Mouse (Mus musculus): Measurements from ENCODE around the gene Pdzk1ip1. TPM values are rescaled to one million over a fixed set of nuclear protein-coding genes. Genes with fewer than 3 reads are reported as not detected.

Gene Pdzk1ip1
- polyA plus RNA-seq, 1 experiment from 2014 or later: 12.9 TPM

GRCm38 (mm10) chr4:115058317-115058761 lies 30.2 kb upstream of the Pdzk1ip1 start:
- Histone ChIP-seq H3K36me3 (no peaks in the 10 kb centered on the region), H3K27me3 (peaks cover 96% of the 10 kb centered on the region), H3K4me1 (peaks cover 23% of the 10 kb centered on the region), H3K27ac (replicated peaks) (peak overlapping the region; percentile 81), H3K4me2 (replicated peaks) (peak overlapping the region; percentile 42), H3K4me3 (peak overlapping the region; percentile 37), H3K9me3 (no peaks in the 10 kb centered on the region), H3K9ac (replicated peaks) (peak overlapping the region; percentile 47)
- under 1% methylated on average over 20 of the region's 20 CpGs for WGBS
- no peak for ATAC-seq (ENCODE audit: low FRiP score, low read depth)

- Histone ChIP-seq H3K36me3 (no peaks in the 10 kb centered on the region), H3K4me3 (peak overlapping the region; percentile 37), H3K9ac (replicated peaks) (peak overlapping the region; percentile 47), H3K27me3 (peaks cover 96% of the 10 kb centered on the region), H3K27ac (replicated peaks) (peak overlapping the region; percentile 81), H3K9me3 (no peaks in the 10 kb centered on the region), H3K4me1 (peaks cover 29% of the 10 kb centered on the region), H3K4me2 (replicated peaks) (peak overlapping the region; percentile 42)
- no peak for ATAC-seq (ENCODE audit: low FRiP score, low read depth)
- 1% methylated on average over 23 of the region's 23 CpGs for WGBS
Measured at GRCm38 (mm10) chr4:115058871-115059590, 29.5 kb upstream of the Pdzk1ip1 start.

- H3K9me3 ChIP-seq: no peaks in the 10 kb centered on the region
- H3K27me3 ChIP-seq: peaks cover 97% of the 10 kb centered on the region
- H3K4me2 ChIP-seq (replicated peaks): peak overlapping the region; percentile 42
- ATAC-seq (ENCODE audit: low FRiP score, low read depth): no peak
- H3K4me1 ChIP-seq: peaks cover 29% of the 10 kb centered on the region
- H3K9ac ChIP-seq (replicated peaks): peak overlapping the region; percentile 47
- peak overlapping the region; percentile 81 for H3K27ac ChIP-seq (replicated peaks)
- H3K36me3 ChIP-seq: no peaks in the 10 kb centered on the region
- peak overlapping the region; percentile 37 for H3K4me3 ChIP-seq
- WGBS: 2% methylated on average over 12 of the region's 12 CpGs
Measured at GRCm38 (mm10) chr4:115059871-115060270, 28.6 kb upstream of the Pdzk1ip1 start.

- Histone ChIP-seq H3K9ac (replicated peaks) (no peak overlapping the region), H3K27ac (replicated peaks) (peak overlapping the region; percentile 81), H3K36me3 (no peaks in the 10 kb centered on the region), H3K4me1 (peaks cover 29% of the 10 kb centered on the region), H3K27me3 (peaks cover 97% of the 10 kb centered on the region), H3K9me3 (no peaks in the 10 kb centered on the region), H3K4me2 (replicated peaks) (peak overlapping the region; percentile 42), H3K4me3 (peak overlapping the region; percentile 37)
- no peak for ATAC-seq (ENCODE audit: low FRiP score, low read depth)
- 16% methylated on average over 3 of the region's 3 CpGs for WGBS
Measured at GRCm38 (mm10) chr4:115060753-115061152, 27.8 kb upstream of the Pdzk1ip1 start.

GRCm38 (mm10) chr4:115062540-115062874 lies 26.0 kb upstream of the Pdzk1ip1 start:
- Histone ChIP-seq H3K9ac (replicated peaks) (peak overlapping the region; percentile 62; the same call in 1 of the 2 replicates), H3K9me3 (no peaks in the 10 kb centered on the region), H3K27me3 (peaks cover 96% of the 10 kb centered on the region), H3K4me3 (peak overlapping the region; percentile 51), H3K4me1 (peaks cover 15% of the 10 kb centered on the region), H3K4me2 (replicated peaks) (peak overlapping the region; percentile 85), H3K27ac (replicated peaks) (peak overlapping the region; percentile 44), H3K36me3 (no peaks in the 10 kb centered on the region)
- ATAC-seq (ENCODE audit: low FRiP score, low read depth): 0 out of 2 replicates have a peak, but pooled peaks have one; percentile 3
- WGBS: 2% methylated on average over 9 of the region's 9 CpGs

GRCm38 (mm10) chr4:115062875-115063517 lies 25.5 kb upstream of the Pdzk1ip1 start:
- Histone ChIP-seq H3K9ac (replicated peaks) (peak overlapping the region; percentile 62), H3K36me3 (no peaks in the 10 kb centered on the region), H3K4me1 (peaks cover 14% of the 10 kb centered on the region), H3K9me3 (no peaks in the 10 kb centered on the region), H3K4me3 (peak overlapping the region; percentile 51), H3K27me3 (peaks cover 94% of the 10 kb centered on the region), H3K27ac (replicated peaks) (peak overlapping the region; percentile 44), H3K4me2 (replicated peaks) (peak overlapping the region; percentile 85)
- WGBS: under 1% methylated on average over 56 of the region's 58 CpGs
- ATAC-seq (ENCODE audit: low FRiP score, low read depth): peak; percentile 84

GRCm38 (mm10) chr4:115063518-115064239 lies 24.8 kb upstream of the Pdzk1ip1 start:
- Histone ChIP-seq H3K27me3 (peaks cover 96% of the 10 kb centered on the region), H3K4me2 (replicated peaks) (peak overlapping the region; percentile 85), H3K9ac (replicated peaks) (peak overlapping the region; percentile 62), H3K4me3 (peak overlapping the region; percentile 51), H3K27ac (replicated peaks) (peak overlapping the region; percentile 44; the same call in 1 of the 2 replicates), H3K4me1 (peaks cover 14% of the 10 kb centered on the region), H3K9me3 (no peaks in the 10 kb centered on the region), H3K36me3 (no peaks in the 10 kb centered on the region)
- under 1% methylated on average over 30 of the region's 31 CpGs for WGBS
- peak; percentile 0; the same call in 1 of the 2 replicates for ATAC-seq (ENCODE audit: low FRiP score, low read depth)

- peaks cover 23% of the 10 kb centered on the region for H3K27me3 ChIP-seq
- no peak overlapping the region for H3K4me2 ChIP-seq (replicated peaks)
- H3K4me1 ChIP-seq: no peaks in the 10 kb centered on the region
- no peak overlapping the region for H3K27ac ChIP-seq (replicated peaks)
- 36% methylated on average over 1 of the region's 1 CpGs for WGBS
- no peak overlapping the region for H3K4me3 ChIP-seq
- no peaks in the 10 kb centered on the region for H3K9me3 ChIP-seq
- ATAC-seq (ENCODE audit: low FRiP score, low read depth): no peak
- H3K9ac ChIP-seq (replicated peaks): no peak overlapping the region
- H3K36me3 ChIP-seq: no peaks in the 10 kb centered on the region
Measured at GRCm38 (mm10) chr4:115071668-115072067, 16.8 kb upstream of the Pdzk1ip1 start.

GRCm38 (mm10) chr4:115074789-115075188 lies 13.7 kb upstream of the Pdzk1ip1 start:
- H3K4me3 ChIP-seq: no peak overlapping the region
- no peak overlapping the region for H3K4me2 ChIP-seq (replicated peaks)
- peaks cover 16% of the 10 kb centered on the region for H3K4me1 ChIP-seq
- no peak for ATAC-seq (ENCODE audit: low FRiP score, low read depth)
- H3K36me3 ChIP-seq: no peaks in the 10 kb centered on the region
- no peak overlapping the region for H3K9ac ChIP-seq (replicated peaks)
- WGBS: 88% methylated on average over 1 of the region's 1 CpGs
- H3K27me3 ChIP-seq: peaks cover 9% of the 10 kb centered on the region; the same call in 1 of the 2 replicates
- no peak overlapping the region for H3K27ac ChIP-seq (replicated peaks)
- H3K9me3 ChIP-seq: no peaks in the 10 kb centered on the region

GRCm38 (mm10) chr4:115075204-115075915 lies 13.1 kb upstream of the Pdzk1ip1 start:
- peaks cover 20% of the 10 kb centered on the region for H3K4me1 ChIP-seq
- no peaks in the 10 kb centered on the region for H3K9me3 ChIP-seq
- WGBS: 41% methylated on average over 3 of the region's 3 CpGs
- no peak overlapping the region for H3K4me3 ChIP-seq
- ATAC-seq (ENCODE audit: low FRiP score, low read depth): no peak
- no peak overlapping the region for H3K4me2 ChIP-seq (replicated peaks)
- peaks cover 9% of the 10 kb centered on the region; the same call in 1 of the 2 replicates for H3K27me3 ChIP-seq
- no peaks in the 10 kb centered on the region for H3K36me3 ChIP-seq
- H3K9ac ChIP-seq (replicated peaks): no peak overlapping the region
- no peak overlapping the region for H3K27ac ChIP-seq (replicated peaks)
